Mouse (Mus musculus): ENCODE data around the gene Tlk1. TPM values are rescaled to one million over a fixed set of nuclear protein-coding genes. Genes with fewer than 3 reads are reported as not detected.

The Tlk1 gene
- polyA plus RNA-seq, 1 experiment = 9.4 TPM

DNA sequence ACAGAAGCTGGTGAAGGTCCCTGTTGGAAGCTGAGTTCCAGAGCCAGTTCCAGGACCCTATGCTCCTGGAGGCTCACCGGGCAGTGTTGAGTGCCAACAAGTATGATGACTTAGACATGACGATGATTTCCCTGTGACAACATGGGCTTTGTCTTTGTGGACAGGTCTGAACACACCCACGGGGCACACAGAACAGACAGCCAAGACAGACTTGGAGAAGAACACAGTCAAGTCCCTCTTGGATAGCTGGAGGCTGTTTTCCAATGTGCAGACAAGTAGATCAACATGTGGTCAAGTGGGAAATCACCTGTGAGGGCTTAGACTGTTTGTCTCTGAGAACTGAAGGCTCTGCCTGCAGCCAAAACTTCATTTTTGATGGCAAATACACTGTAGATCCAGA, 31.4 kb upstream of the Tlk1 start:
- TF ChIP-seq TCF12 (IDR thresholded peaks at IDR 0.05; ENCODE audit: insufficient read depth, poor library complexity, severe bottlenecking) (no peak), MAX (IDR thresholded peaks at IDR 0.05; ENCODE audit: low read depth) (no peak), REST (IDR thresholded peaks at IDR 0.05; ENCODE audit: insufficient read depth, insufficient read length) (no peak), CEBPB (IDR thresholded peaks at IDR 0.05; ENCODE audit: insufficient read depth, poor library complexity, severe bottlenecking) (no peak), POLR2AphosphoS2 (IDR thresholded peaks at IDR 0.05; ENCODE audit: insufficient read length, low read depth) (no peak), TCF3 (IDR thresholded peaks at IDR 0.05; ENCODE audit: insufficient read length, low read depth) (no peak), POLR2A (IDR thresholded peaks at IDR 0.05; ENCODE audit: insufficient read length, low read depth) (no peak), MYOG (IDR thresholded peaks at IDR 0.05; ENCODE audit: control insufficient read depth in 1 of 3, insufficient read depth in 1 of 3, insufficient read length in 2 of 3, low read depth in 2 of 3) (no peak), USF1 (IDR thresholded peaks at IDR 0.05; ENCODE audit: low read depth) (no peak), SRF (IDR thresholded peaks at IDR 0.05; ENCODE audit: control insufficient read depth, insufficient read length, low read depth) (no peak), MYOD1 (IDR thresholded peaks at IDR 0.05; ENCODE audit: control insufficient read depth in 1 of 3, insufficient read length in 2 of 3, low read depth in 2 of 3) (no peak), E2F4 (IDR thresholded peaks at IDR 0.05; ENCODE audit: insufficient read depth) (no peak)
- no peak overlapping the region for H3K4me2 ChIP-seq (ENCODE audit: low read depth)

DNA sequence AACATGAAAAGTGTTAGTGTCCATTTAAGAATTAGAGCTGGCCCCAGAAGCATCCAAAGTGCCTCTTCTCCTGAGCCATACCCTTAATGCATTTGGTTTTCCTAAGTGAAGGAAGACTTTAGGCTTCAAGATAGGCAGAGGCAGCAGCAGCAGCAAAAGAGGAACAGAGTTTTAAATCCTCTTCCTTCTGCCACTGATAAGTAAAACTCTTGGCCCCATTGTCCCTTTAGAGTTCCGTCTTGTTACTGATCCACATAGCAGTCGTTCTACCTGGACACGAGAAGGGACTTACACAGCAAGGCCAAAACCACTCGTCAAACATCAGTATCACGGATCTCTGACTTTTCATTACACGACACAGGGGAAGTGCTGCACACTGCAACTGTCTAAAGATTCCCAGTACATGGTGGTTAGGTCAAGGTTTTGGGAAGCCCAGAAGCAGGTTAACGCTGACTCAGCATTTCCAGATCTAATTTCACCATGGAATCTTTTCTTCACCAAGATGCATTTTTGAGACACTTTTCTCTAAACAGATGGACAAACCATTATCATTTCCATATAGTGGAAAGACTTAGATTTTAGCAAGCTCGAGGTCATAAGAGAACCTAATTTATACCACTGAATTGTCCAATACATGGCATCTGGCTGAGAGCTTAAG, 28.8 kb upstream of the Tlk1 start:
- Histone ChIP-seq H3ac (ENCODE audit: control insufficient read depth, insufficient read length) (no peak overlapping the region), H3K36me3 (ENCODE audit: control insufficient read depth, insufficient read depth) (no peaks in the 10 kb centered on the region), H3K27me3 (ENCODE audit: control insufficient read depth, insufficient read depth, insufficient read length) (no peaks in the 10 kb centered on the region), H3K4me2 (ENCODE audit: low read depth) (no peak overlapping the region), H3K79me2 (ENCODE audit: control insufficient read depth, insufficient read depth) (no peaks in the 10 kb centered on the region), H3K4me3 (no peak overlapping the region)
- no peak for TF ChIP-seq MYOD1 (IDR thresholded peaks at IDR 0.05; ENCODE audit: control insufficient read depth in 1 of 3, insufficient read length in 2 of 3, low read depth in 2 of 3)

More for the DNA sequence above, 31.4 kb upstream of the Tlk1 start:
- no peak overlapping the region for H3K4me3 ChIP-seq
- no peaks in the 10 kb centered on the region for H3K36me3 ChIP-seq (ENCODE audit: control insufficient read depth, insufficient read depth)
- H3K27me3 ChIP-seq (ENCODE audit: control insufficient read depth, insufficient read depth, insufficient read length) = no peaks in the 10 kb centered on the region
- no peaks in the 10 kb centered on the region for H3K79me2 ChIP-seq (ENCODE audit: control insufficient read depth, insufficient read depth)
- H3ac ChIP-seq (ENCODE audit: control insufficient read depth, insufficient read length) = no peak overlapping the region

DNA sequence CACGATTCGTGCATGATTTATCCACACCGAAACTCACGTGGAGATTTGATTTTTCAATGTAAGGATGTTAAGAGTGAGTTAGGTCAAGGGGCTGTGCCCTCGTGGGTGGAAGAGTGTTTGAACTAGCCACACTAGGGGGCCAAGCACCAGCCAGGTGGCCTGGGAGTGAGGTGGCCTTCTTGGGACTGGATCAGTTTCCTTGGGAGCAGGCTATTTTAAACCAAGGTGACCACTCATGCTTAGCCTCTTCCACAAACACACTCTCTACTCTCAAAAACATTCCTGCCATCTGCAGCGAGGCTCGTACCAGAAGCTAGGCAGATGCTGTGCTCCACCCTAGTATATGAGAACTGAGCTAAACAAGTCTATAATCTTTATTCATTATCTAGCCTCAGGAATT, 27.8 kb upstream of the Tlk1 start:
- H3ac ChIP-seq (ENCODE audit: control insufficient read depth, insufficient read length) = no peak overlapping the region
- no peak overlapping the region for H3K4me2 ChIP-seq (ENCODE audit: low read depth)
- H3K79me2 ChIP-seq (ENCODE audit: control insufficient read depth, insufficient read depth) = no peaks in the 10 kb centered on the region
- no peaks in the 10 kb centered on the region for H3K36me3 ChIP-seq (ENCODE audit: control insufficient read depth, insufficient read depth)
- no peak overlapping the region for H3K4me3 ChIP-seq
- no peaks in the 10 kb centered on the region for H3K27me3 ChIP-seq (ENCODE audit: control insufficient read depth, insufficient read depth, insufficient read length)
- TF ChIP-seq SRF (IDR thresholded peaks at IDR 0.05; ENCODE audit: control insufficient read depth, insufficient read length, low read depth) (no peak), TCF12 (IDR thresholded peaks at IDR 0.05; ENCODE audit: insufficient read depth, poor library complexity, severe bottlenecking) (no peak), MYOD1 (IDR thresholded peaks at IDR 0.05; ENCODE audit: control insufficient read depth in 1 of 3, insufficient read length in 2 of 3, low read depth in 2 of 3) (no peak), MYOG (IDR thresholded peaks at IDR 0.05; ENCODE audit: control insufficient read depth in 1 of 3, insufficient read depth in 1 of 3, insufficient read length in 2 of 3, low read depth in 2 of 3) (no peak), CEBPB (IDR thresholded peaks at IDR 0.05; ENCODE audit: insufficient read depth, poor library complexity, severe bottlenecking) (no peak), REST (IDR thresholded peaks at IDR 0.05; ENCODE audit: insufficient read depth, insufficient read length) (no peak), TCF3 (IDR thresholded peaks at IDR 0.05; ENCODE audit: insufficient read length, low read depth) (no peak), MAX (IDR thresholded peaks at IDR 0.05; ENCODE audit: low read depth) (no peak), E2F4 (IDR thresholded peaks at IDR 0.05; ENCODE audit: insufficient read depth) (no peak), USF1 (IDR thresholded peaks at IDR 0.05; ENCODE audit: low read depth) (no peak)

DNA sequence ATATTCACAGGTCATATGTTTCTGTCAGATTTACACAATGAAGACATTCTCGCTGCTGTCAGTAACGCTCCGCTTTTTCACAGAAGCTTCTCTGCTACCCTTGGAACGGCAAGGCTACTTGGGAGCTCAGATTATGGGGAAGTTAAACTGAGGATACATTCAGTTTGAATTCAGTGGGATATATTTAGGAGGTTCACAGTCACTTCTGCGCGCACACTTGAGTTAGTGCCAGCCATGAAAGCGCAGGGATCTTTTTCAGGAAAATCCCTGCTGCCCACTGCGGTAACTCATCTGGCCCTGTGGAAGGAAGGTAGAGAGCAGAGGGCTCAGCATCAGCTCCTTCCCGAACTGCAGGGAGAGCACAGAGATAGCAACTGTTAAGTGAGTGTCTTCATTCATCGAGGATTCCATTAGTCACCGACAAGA, 27.3 kb upstream of the Tlk1 start:
- H3ac ChIP-seq (ENCODE audit: control insufficient read depth, insufficient read length) = no peak overlapping the region
- H3K4me3 ChIP-seq = no peak overlapping the region
- no peak for TF ChIP-seq POLR2A (IDR thresholded peaks at IDR 0.05; ENCODE audit: insufficient read length, low read depth)
- no peak for TF ChIP-seq MAX (IDR thresholded peaks at IDR 0.05; ENCODE audit: low read depth)
- H3K36me3 ChIP-seq (ENCODE audit: control insufficient read depth, insufficient read depth) = no peaks in the 10 kb centered on the region
- H3K27me3 ChIP-seq (ENCODE audit: control insufficient read depth, insufficient read depth, insufficient read length) = no peaks in the 10 kb centered on the region
- no peaks in the 10 kb centered on the region for H3K79me2 ChIP-seq (ENCODE audit: control insufficient read depth, insufficient read depth)
- no peak overlapping the region for H3K4me2 ChIP-seq (ENCODE audit: low read depth)

DNA sequence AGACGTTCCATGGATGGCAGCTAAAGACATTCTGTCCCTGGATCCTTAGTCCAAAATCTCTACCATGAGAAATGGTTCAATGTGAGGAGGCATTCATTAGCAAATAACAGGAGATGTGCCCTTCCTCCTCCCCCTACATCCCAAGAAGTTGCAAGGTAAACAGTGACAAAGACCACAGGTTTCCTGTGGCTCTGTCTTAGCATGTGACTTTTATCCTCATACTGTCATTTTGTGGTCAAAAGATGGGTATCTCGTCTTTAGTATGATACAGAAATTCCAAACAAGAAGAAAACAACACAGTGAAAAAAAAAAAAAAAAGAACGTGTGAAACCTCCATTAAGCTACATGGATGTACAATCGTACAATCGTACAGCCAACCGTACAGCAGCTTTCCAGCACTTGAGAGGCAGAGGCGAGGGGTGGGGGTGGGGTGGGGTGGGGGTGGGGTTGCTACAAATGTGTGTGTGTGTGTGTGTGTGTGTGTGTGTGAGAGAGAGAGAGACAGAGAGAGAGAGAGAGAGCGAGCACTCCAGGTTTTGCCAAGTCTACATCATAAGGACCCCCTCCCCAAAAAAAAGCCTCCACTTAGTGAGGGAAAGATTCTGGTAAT, 26.8 kb upstream of the Tlk1 start:
- Histone ChIP-seq H3K79me2 (ENCODE audit: control insufficient read depth, insufficient read depth) (no peaks in the 10 kb centered on the region), H3ac (ENCODE audit: control insufficient read depth, insufficient read length) (no peak overlapping the region), H3K27me3 (ENCODE audit: control insufficient read depth, insufficient read depth, insufficient read length) (no peaks in the 10 kb centered on the region), H3K4me2 (ENCODE audit: low read depth) (no peak overlapping the region), H3K4me3 (no peak overlapping the region), H3K36me3 (ENCODE audit: control insufficient read depth, insufficient read depth) (no peaks in the 10 kb centered on the region)
- TF ChIP-seq MYOD1 (IDR thresholded peaks at IDR 0.05; ENCODE audit: control insufficient read depth in 1 of 3, insufficient read length in 2 of 3, low read depth in 2 of 3) (no peak), POLR2A (IDR thresholded peaks at IDR 0.05; ENCODE audit: insufficient read length, low read depth) (no peak), POLR2AphosphoS2 (IDR thresholded peaks at IDR 0.05; ENCODE audit: insufficient read length, low read depth) (no peak)

All from myocyte (in vitro differentiated cells).